Mouse (Mus musculus): Measurements from ENCODE around the gene Igfbp7. TPM values are rescaled to one million over a fixed set of nuclear protein-coding genes. Genes with fewer than 3 reads are reported as not detected.

Igfbp7 gene
- polyA plus RNA-seq, 1 experiment from 2014 or later: 780 TPM

- 0 out of 2 replicates have a peak overlapping the region, but pooled peaks have one; percentile 3 for H3K27ac ChIP-seq (ENCODE audit: low read length)
- H3K4me3 ChIP-seq (ENCODE audit: low read depth, low read length): no peak overlapping the region
- H3K27me3 ChIP-seq (replicated peaks; ENCODE audit: insufficient read depth, low read length): no peaks in the 10 kb centered on the region
- H3K9ac ChIP-seq (replicated peaks; ENCODE audit: low read depth): no peak overlapping the region
- peaks cover 16% of the 10 kb centered on the region; the same call in 1 of the 2 replicates for H3K4me1 ChIP-seq (ENCODE audit: insufficient read depth, low read depth, low read length)
- no peak overlapping the region for H3K4me2 ChIP-seq (replicated peaks; ENCODE audit: low read depth, low read length)
- ATAC-seq (no peak), DNase-seq (ENCODE audit: low spot score) (no peak)
- no peaks in the 10 kb centered on the region for H3K9me3 ChIP-seq (ENCODE audit: low read length)
- TF ChIP-seq CTCF (IDR thresholded peaks at IDR 0.05) (no peak), EP300 (IDR thresholded peaks at IDR 0.05) (no peak)
- no peaks in the 10 kb centered on the region for H3K36me3 ChIP-seq (ENCODE audit: insufficient read depth, low read length)
- 65% methylated on average over 5 of the region's 5 CpGs for WGBS
Observed at GRCm38 (mm10) chr5:77385221-77385620, 22.6 kb downstream of the Igfbp7 start.

GRCm38 (mm10) chr5:77384724-77385123, 23.1 kb downstream of the Igfbp7 start:
- H3K36me3 ChIP-seq (ENCODE audit: insufficient read depth, low read length): no peaks in the 10 kb centered on the region
- 52% methylated on average over 9 of the region's 9 CpGs for WGBS
- no peaks in the 10 kb centered on the region for H3K9me3 ChIP-seq (ENCODE audit: low read length)
- DNase-seq (ENCODE audit: low spot score) (no peak), ATAC-seq (peak; percentile 30; the same call in 1 of the 2 replicates)
- no peak for TF ChIP-seq CTCF (IDR thresholded peaks at IDR 0.05)
- H3K4me2 ChIP-seq (replicated peaks; ENCODE audit: low read depth, low read length): no peak overlapping the region
- no peak overlapping the region for H3K9ac ChIP-seq (replicated peaks; ENCODE audit: low read depth)
- H3K27me3 ChIP-seq (replicated peaks; ENCODE audit: insufficient read depth, low read length): no peaks in the 10 kb centered on the region
- H3K4me1 ChIP-seq (ENCODE audit: insufficient read depth, low read depth, low read length): peaks cover 16% of the 10 kb centered on the region; the same call in 1 of the 2 replicates
- no peak overlapping the region for H3K4me3 ChIP-seq (ENCODE audit: low read depth, low read length)
- peak overlapping the region; percentile 3; the same call in 1 of the 2 replicates for H3K27ac ChIP-seq (ENCODE audit: low read length)

GRCm38 (mm10) chr5:77383799-77384554, 23.9 kb downstream of the Igfbp7 start:
- peak; percentile 81 for ATAC-seq
- Histone ChIP-seq H3K27ac (ENCODE audit: low read length) (peak overlapping the region; percentile 34; the same call in 1 of the 2 replicates), H3K4me3 (ENCODE audit: low read depth, low read length) (no peak overlapping the region), H3K9me3 (ENCODE audit: low read length) (no peaks in the 10 kb centered on the region), H3K4me1 (ENCODE audit: insufficient read depth, low read depth, low read length) (peaks cover 16% of the 10 kb centered on the region; the same call in 1 of the 2 replicates), H3K4me2 (replicated peaks; ENCODE audit: low read depth, low read length) (no peak overlapping the region), H3K9ac (replicated peaks; ENCODE audit: low read depth) (no peak overlapping the region), H3K27me3 (replicated peaks; ENCODE audit: insufficient read depth, low read length) (no peaks in the 10 kb centered on the region), H3K36me3 (ENCODE audit: insufficient read depth, low read length) (no peaks in the 10 kb centered on the region)
- peak; percentile 69 for DNase-seq (ENCODE audit: low spot score)
- TF ChIP-seq EP300 (IDR thresholded peaks at IDR 0.05): peak; percentile 68
- TF ChIP-seq CTCF (IDR thresholded peaks at IDR 0.05): no peak
- WGBS: 59% methylated on average over 5 of the region's 5 CpGs

- H3K4me2 ChIP-seq (replicated peaks; ENCODE audit: low read depth, low read length): no peak overlapping the region
- no peaks in the 10 kb centered on the region for H3K27me3 ChIP-seq (replicated peaks; ENCODE audit: insufficient read depth, low read length)
- H3K4me3 ChIP-seq (ENCODE audit: low read depth, low read length): no peak overlapping the region
- no peak overlapping the region for H3K27ac ChIP-seq (ENCODE audit: low read length)
- DNase-seq (ENCODE audit: low spot score) (no peak), ATAC-seq (no peak)
- TF ChIP-seq EP300 (IDR thresholded peaks at IDR 0.05) (no peak), CTCF (IDR thresholded peaks at IDR 0.05) (no peak)
- no peaks in the 10 kb centered on the region for H3K9me3 ChIP-seq (ENCODE audit: low read length)
- peaks cover 16% of the 10 kb centered on the region; the same call in 1 of the 2 replicates for H3K4me1 ChIP-seq (ENCODE audit: insufficient read depth, low read depth, low read length)
- H3K36me3 ChIP-seq (ENCODE audit: insufficient read depth, low read length): no peaks in the 10 kb centered on the region
- 87% methylated on average over 5 of the region's 5 CpGs for WGBS
- H3K9ac ChIP-seq (replicated peaks; ENCODE audit: low read depth): no peak overlapping the region
Observed at GRCm38 (mm10) chr5:77381686-77382085, 26.2 kb downstream of the Igfbp7 start.

- Histone ChIP-seq H3K27me3 (replicated peaks; ENCODE audit: insufficient read depth, low read length) (no peaks in the 10 kb centered on the region), H3K4me2 (replicated peaks; ENCODE audit: low read depth, low read length) (no peak overlapping the region), H3K9me3 (ENCODE audit: low read length) (no peaks in the 10 kb centered on the region), H3K9ac (replicated peaks; ENCODE audit: low read depth) (no peak overlapping the region), H3K36me3 (ENCODE audit: insufficient read depth, low read length) (no peaks in the 10 kb centered on the region), H3K4me3 (ENCODE audit: low read depth, low read length) (no peak overlapping the region), H3K4me1 (ENCODE audit: insufficient read depth, low read depth, low read length) (peaks cover 13% of the 10 kb centered on the region; the same call in 1 of the 2 replicates), H3K27ac (ENCODE audit: low read length) (no peak overlapping the region)
- DNase-seq (ENCODE audit: low spot score) (no peak), ATAC-seq (no peak)
- no peak for TF ChIP-seq EP300 (IDR thresholded peaks at IDR 0.05)
- no peak for TF ChIP-seq CTCF (IDR thresholded peaks at IDR 0.05)
- 87% methylated on average over 7 of the region's 7 CpGs for WGBS
Observed at GRCm38 (mm10) chr5:77381283-77381682, 26.6 kb downstream of the Igfbp7 start.

GRCm38 (mm10) chr5:77380321-77380901, 27.4 kb downstream of the Igfbp7 start:
- Histone ChIP-seq H3K4me3 (ENCODE audit: low read depth, low read length) (no peak overlapping the region), H3K27ac (ENCODE audit: low read length) (no peak overlapping the region), H3K9ac (replicated peaks; ENCODE audit: low read depth) (no peak overlapping the region), H3K36me3 (ENCODE audit: insufficient read depth, low read length) (no peaks in the 10 kb centered on the region), H3K27me3 (replicated peaks; ENCODE audit: insufficient read depth, low read length) (no peaks in the 10 kb centered on the region), H3K9me3 (ENCODE audit: low read length) (no peaks in the 10 kb centered on the region), H3K4me2 (replicated peaks; ENCODE audit: low read depth, low read length) (no peak overlapping the region), H3K4me1 (ENCODE audit: insufficient read depth, low read depth, low read length) (peaks cover 8% of the 10 kb centered on the region; the same call in 1 of the 2 replicates)
- TF ChIP-seq EP300 (IDR thresholded peaks at IDR 0.05): no peak
- no peak for TF ChIP-seq CTCF (IDR thresholded peaks at IDR 0.05)
- WGBS: 67% methylated on average over 17 of the region's 17 CpGs
- ATAC-seq: no peak
- DNase-seq (ENCODE audit: low spot score): no peak
